Mouse (Mus musculus) left cerebral cortex, postnatal 4 days (tissue): ENCODE data around the gene 1700037H04Rik. TPM values are rescaled to one million over a fixed set of nuclear protein-coding genes. Genes with fewer than 3 reads are reported as not detected.

ENCODE experiments used
- DNase-seq: peaks from one replicate; pipeline ENCODE4 v3.0.0-alpha.2; 2022
- intact Hi-C: fragments of 180-260 bp; cut with DNase I; formaldehyde crosslinking; loops from one replicate; pipeline ENCODE4 v1.15.1; 2025
- total RNA-seq, 2 experiments: library from RNA; stranded (reverse); gene quantifications; 2 replicates each; pipeline ENCODE4 v1.2.3; 2021

1700037H04Rik gene
- 10 to 100 TPM; 57.3 to 59.2 TPM for total RNA-seq

DNA sequence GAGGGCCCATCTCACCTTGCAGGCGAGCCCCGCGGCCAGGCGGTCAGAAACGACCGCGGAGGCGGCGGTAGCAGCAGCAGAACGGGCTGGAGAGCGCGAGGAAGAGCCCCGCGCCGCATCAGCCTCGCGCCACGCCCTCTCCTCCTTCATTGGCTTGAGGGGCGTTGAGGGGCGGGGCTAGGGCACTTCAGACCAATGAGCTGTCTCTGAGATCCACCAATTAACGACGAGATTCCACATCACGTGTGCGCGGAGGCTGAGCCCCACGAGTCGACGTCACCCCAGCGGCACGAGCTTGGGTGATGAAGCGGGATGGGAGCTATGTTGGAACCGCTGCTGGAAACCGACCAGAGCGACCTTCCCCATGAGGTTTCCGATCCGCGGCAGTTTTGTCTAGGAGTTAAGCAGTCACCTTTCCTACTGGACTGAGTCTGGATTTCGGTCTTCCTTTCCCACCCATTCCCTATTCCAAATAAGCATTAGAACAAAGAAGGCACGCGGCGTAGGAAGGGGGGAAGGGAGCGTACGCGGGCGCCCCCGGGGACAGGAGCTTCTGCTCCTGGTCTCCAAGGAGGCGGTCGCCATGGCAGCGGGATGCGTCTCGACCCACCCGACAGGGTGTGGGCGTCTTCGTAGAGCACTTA lies at the start of gene 1700037H04Rik:
1700037H04Rik (minus strand) TSS at position 144 of the 644 bp plus-strand sequence.
- DNase-seq = peak; percentile 98
- intact Hi-C loops = no loop called here

DNA sequence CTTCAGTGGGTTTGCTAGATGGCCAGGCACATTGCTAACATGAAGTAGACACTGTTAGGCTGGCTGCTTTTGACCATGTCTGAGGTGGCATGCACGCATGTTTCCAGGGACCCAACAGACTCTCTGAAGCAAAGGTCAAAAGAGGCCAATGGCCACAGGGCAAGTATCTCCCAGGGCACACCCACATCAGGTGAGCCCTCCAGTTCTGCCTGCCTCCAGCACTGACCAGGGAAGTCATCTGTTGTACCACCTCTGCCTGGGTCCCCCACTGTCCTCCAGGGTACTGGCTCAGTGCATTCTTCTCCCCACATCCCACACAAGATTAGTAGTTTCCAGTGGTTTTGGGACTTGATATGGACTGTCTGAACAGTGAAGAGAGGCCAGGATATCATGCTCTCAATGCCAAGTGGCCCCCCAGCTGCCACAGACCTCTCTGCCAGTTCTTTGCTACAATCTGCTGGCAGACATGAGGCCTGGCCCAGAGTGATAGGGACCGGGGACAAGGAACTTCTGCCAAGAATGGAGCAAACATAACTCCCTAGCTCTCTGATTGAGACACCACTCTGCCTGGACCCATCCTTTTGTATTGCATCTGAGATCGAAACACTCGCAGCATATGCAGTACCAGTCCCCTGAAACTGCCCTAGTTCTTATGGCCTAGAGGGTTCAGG lies 49.4 kb upstream of the 1700037H04Rik start:
- intact Hi-C loops = no loop called here
- peak; percentile 39 for DNase-seq

- intact Hi-C loops = no loop called here
- no peak for DNase-seq
These were observed 48.5 kb upstream of the 1700037H04Rik start for GRCm38 (mm10) chr2:131208356-131208755.

DNA sequence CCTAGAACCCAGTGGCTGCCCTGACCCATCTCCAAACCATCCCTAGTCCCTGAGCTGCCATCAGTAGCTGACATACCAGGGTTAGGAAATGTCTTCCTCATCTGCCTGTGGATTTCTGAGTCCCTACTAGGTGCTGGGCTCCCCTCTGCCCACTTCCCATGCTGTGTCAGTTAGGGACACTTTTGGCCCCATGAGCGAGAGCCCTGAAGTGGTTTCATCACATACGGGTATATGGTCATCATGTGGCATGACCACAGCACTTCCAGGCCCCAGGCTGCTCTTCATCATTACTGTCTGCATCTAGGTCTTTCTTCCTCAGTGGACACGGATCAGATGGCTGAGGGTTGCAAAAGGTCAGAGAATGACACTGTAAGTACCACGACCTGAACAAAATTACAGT lies 46.9 kb upstream of the 1700037H04Rik start, which contains the start of gene Ap5s1:
Ap5s1 (plus strand) TSS at position 301 of the 400 bp plus-strand sequence.
- intact Hi-C loops = no loop called here
- DNase-seq = no peak

- DNase-seq = no peak
- intact Hi-C loops = no loop called here
These were observed 45.8 kb upstream of the 1700037H04Rik start for GRCm38 (mm10) chr2:131205521-131206182.

GRCm38 (mm10) chr2:131204410-131204981 lies 44.6 kb upstream of the 1700037H04Rik start:
- peak; percentile 74 for DNase-seq
- intact Hi-C loops = no loop called here

DNA sequence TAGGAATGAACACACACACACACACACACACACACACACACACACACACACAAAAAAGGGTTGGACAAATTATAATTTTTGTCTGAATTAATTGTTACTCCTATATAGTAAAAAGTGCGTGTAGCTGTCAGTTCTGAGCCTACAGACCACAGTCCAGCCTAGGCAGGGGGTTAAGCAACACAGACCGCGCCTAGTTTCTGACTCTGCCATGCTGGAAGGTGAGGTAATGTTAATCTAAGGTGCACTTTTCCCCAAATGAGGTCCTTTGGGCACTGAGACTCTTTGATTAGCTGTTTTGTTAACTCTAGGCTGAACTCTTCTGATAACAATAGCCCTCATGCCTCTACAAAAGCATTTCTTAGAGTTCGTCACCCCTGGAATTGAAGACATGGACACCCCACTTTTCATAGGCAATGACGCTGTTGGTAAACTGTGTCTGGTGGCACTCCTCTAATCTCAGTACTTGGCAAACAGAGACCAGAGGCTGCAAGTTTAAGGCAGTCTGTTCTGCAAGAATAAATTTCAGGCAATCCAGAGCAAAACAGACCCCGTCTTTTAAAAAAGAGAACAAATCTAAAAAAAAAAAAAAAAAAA lies 44.0 kb upstream of the 1700037H04Rik start:
- no peak for DNase-seq
- intact Hi-C loops = no loop called here

- intact Hi-C loops = no loop called here
- no peak for DNase-seq
These were observed 41.4 kb upstream of the 1700037H04Rik start for GRCm38 (mm10) chr2:131201262-131201661.

GRCm38 (mm10) chr2:131200710-131201109 lies 40.8 kb upstream of the 1700037H04Rik start:
- intact Hi-C loops = no loop called here
- no peak for DNase-seq

DNA sequence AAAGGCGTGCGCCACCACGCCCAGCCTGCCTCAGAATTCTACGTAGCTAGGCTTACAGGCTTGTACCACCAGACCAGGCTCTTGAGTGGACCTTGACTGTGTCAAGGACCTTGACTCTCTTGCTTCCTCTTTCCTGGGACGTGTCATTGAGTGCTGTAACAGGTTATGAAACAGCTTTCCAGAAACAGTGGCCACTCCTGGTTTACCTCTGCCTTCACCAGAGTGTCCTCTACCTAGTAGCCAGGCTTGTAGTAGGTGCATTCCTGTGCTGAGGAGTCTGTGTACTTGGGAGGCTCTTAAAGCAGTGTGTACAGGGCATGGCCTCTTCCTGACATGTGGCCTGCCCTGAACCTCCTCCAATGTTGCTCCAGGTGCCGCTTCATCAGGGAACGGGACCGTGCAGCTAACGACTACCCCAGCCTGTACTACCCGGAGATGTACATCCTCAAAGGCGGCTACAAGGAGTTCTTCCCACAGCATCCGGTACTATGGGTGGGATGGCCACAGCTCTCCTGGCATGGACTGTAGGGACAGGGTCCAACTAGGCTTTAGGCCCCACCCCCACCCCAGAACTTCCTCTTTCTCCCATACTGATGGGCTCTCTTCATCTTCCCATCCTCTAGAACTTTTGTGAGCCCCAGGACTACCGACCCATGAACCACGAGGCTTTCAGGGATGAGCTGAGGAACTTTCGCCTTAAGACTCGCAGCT lies 36.9 kb upstream of the 1700037H04Rik start:
- DNase-seq = no peak
- intact Hi-C loops = no loop called here

DNA sequence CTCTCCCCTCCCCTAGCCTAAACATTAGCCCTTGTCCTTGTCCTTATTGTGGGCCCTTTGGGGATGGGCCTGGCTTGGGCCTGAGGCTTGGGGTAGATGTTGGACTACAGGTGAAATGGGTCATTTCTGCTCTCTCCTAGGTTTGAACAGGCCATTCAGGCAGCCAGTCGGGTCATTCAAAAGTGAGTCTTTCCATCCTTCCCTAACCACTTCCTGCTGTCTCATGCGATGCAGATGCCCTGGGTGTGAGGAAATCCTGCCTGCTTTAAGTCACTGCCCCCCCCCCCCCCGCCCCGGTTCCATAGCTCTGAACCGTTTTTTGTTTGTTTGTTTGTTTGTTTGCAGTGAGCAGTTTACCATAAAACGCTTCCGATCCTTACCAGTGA lies 31.1 kb upstream of the 1700037H04Rik start:
- intact Hi-C loops = no loop called here
- no peak for DNase-seq

- intact Hi-C loops = no loop called here
- DNase-seq = peak; percentile 30
These were observed 30.6 kb upstream of the 1700037H04Rik start for GRCm38 (mm10) chr2:131190344-131191004.

GRCm38 (mm10) chr2:131189521-131190309 lies 29.8 kb upstream of the 1700037H04Rik start:
- DNase-seq = no peak
- intact Hi-C loops = no loop called here

DNA sequence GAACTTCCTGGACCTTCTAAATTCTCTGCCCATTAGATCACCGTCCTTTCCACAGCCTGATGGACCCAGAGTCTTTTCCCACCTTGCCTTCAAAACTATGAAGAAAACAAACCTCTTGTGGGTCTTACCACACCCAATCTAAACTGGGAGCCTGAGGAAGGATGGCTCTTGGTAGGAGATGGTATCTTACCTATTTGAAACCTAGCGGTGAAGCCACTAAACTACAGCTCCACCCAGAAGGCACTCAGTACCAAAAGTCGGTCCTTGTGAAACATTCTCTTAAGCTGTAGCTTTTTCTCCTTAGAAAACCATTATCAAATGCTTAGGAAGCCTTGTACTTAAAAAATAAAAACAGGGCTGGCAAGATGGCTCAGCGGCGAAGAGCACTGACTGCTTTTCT lies 28.4 kb upstream of the 1700037H04Rik start:
- intact Hi-C loops = no loop called here

GRCm38 (mm10) chr2:131187602-131187922 lies 27.7 kb upstream of the 1700037H04Rik start:
- no peak for DNase-seq
- intact Hi-C loops = no loop called here

More for the DNA sequence above, 28.4 kb upstream of the 1700037H04Rik start:
- no peak for DNase-seq

GRCm38 (mm10) chr2:131186771-131187601 lies 27.1 kb upstream of the 1700037H04Rik start, which contains the start of the genes Cdc25b and Spef1:
Gene Cdc25b (plus strand): TSS chr2:131186949.
Gene Spef1 (minus strand): TSS chr2:131187282.
- DNase-seq = peak; percentile 90
- intact Hi-C loops = no loop called here

GRCm38 (mm10) chr2:131186343-131186742 lies 26.5 kb upstream of the 1700037H04Rik start:
- peak; percentile 24 for DNase-seq
- intact Hi-C loops = no loop called here

DNA sequence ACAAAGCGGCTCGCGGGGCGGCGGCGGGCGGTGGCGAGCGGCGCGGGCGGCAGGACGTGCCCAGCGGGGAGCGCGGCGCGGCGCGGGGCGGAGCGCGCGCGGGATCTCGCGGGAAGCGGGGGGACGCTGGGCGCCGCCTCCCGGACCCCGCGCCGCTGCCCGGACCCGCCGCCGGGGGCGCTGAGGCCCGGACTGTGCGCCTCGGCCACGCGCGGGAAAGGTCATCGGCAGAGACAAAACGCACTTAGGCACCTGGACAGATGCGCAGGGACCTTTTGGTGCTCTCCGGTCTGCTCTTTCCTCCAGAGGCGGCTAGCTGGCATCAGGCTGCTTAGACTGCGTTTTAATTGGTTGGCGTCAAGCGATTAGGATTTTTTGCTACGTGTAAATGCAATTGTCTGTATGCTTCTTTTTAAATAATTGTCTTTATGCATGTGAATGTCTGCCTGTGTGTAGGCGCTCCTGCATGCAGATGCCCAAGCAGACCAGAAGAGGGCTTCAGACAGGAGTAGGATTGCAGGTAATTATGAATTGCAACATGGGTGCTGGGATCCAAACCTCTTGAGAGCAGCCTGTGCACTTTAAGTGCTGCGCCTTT lies 20.2 kb upstream of the 1700037H04Rik start, which contains the start of gene Cenpb:
Cenpb (minus strand) TSS at position 78 of the 598 bp plus-strand sequence.
- intact Hi-C loops = no loop called here
- peak; percentile 88 for DNase-seq
